Mouse (Mus musculus): ENCODE results near the gene Atcay. TPM values are rescaled to one million over a fixed set of nuclear protein-coding genes. Genes with fewer than 3 reads are reported as not detected.
A peak's percentile ranks its signal among the peaks of the same experiment; 100 is the strongest.

The Atcay gene
- total and polyA plus RNA-seq, 2 experiments from 2014 or later, result 91.4 to 200 TPM

DNA sequence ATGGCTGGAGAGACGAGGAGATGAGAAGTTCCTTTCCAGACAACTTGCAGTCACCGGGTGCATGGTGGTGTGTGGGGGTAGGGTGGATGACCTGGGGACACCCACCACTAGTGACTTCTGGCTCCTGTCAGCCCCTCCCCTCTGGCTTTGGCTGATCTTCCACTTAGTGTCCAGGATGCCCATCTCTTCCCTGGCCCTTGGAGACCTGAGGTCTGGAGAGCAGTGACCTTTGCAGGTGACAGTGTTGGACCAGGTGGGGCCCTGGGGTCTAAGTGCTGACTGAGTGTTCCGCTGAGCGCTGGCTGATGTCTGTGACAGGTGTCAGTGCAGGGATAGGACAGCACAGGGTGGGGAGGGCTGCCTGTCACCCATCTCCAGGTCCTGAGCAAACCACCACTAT lies 35.3 kb downstream of the Atcay start:
- Histone ChIP-seq H3K36me3 (ENCODE audit: insufficient read depth, low read length) (peaks cover 9% of the 10 kb centered on the region), H3K27me3 (ENCODE audit: insufficient read depth, low read length) (peaks cover 17% of the 10 kb centered on the region), H3K4me2 (ENCODE audit: low read depth, low read length, poor library complexity, severe bottlenecking) (no peak overlapping the region), H3K9me3 (ENCODE audit: low read length) (no peaks in the 10 kb centered on the region), H3K9ac (replicated peaks; ENCODE audit: low read length, poor library complexity, severe bottlenecking) (no peak overlapping the region), H3K4me1 (ENCODE audit: insufficient read depth, low read length) (peaks cover 4% of the 10 kb centered on the region), H3K4me3 (ENCODE audit: low read depth, low read length) (no peak overlapping the region), H3K27ac (ENCODE audit: low read depth, low read length) (no peak overlapping the region)
- no peak for TF ChIP-seq CTCF (IDR thresholded peaks at IDR 0.05)
- ATAC-seq (ENCODE audit: low FRiP score), result no peak
- no peak for DNase-seq (ENCODE audit: low spot score)
- WGBS, result 69% methylated on average over 4 of the region's 4 CpGs

DNA sequence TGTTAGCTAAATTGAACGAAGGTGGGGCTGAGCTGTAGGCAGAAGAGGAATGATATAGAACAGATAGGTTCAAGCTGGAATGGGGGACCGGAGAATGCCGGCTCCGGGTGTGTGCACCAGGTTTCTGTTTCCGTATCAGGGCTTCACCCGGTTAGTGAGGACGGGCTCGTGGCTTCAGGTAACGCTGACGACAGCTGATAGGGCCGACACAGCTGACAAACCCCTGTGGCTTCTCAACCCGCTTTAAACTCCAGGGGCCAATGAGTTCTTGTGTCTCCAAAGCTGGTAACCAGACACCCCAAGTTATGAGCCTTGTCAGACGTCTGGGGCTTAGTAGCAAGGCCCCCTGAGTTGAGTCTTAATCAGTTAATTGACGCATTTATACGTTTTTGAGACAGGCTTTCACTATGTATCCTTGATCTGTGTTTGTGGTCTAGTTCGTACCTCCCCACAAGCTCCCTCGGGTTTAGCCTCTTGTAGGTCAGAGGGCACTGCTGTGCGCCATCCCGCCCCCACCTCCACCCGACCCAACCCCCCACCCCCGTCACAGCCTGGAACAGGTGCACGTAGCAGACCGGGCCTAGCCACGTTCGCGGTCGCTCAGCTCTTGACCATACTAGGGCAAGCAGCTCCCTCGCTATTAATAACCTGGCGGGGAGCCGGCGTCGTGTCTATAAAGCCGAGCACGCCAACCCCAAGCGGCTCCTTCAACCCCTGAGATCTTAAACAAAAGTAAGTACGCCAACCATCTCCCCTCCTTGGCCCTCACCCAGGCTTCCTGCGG lies 36.5 kb downstream of the Atcay start:
- DNase-seq (ENCODE audit: low spot score) (no peak), ATAC-seq (ENCODE audit: low FRiP score) (no peak)
- H3K9ac ChIP-seq (replicated peaks; ENCODE audit: low read length, poor library complexity, severe bottlenecking), result no peak overlapping the region; the same call in 1 of the 2 replicates
- no peak for TF ChIP-seq CTCF (IDR thresholded peaks at IDR 0.05)
- H3K9me3 ChIP-seq (ENCODE audit: low read length), result no peaks in the 10 kb centered on the region
- peaks cover 17% of the 10 kb centered on the region for H3K27me3 ChIP-seq (ENCODE audit: insufficient read depth, low read length)
- H3K4me3 ChIP-seq (ENCODE audit: low read depth, low read length), result no peak overlapping the region
- 15% methylated on average over 37 of the region's 37 CpGs for WGBS
- H3K27ac ChIP-seq (ENCODE audit: low read depth, low read length), result no peak overlapping the region
- peaks cover 11% of the 10 kb centered on the region for H3K36me3 ChIP-seq (ENCODE audit: insufficient read depth, low read length)
- 0 out of 2 replicates have a peak overlapping the region, but pooled peaks have one; percentile 18 for H3K4me2 ChIP-seq (ENCODE audit: low read depth, low read length, poor library complexity, severe bottlenecking)
- H3K4me1 ChIP-seq (ENCODE audit: insufficient read depth, low read length), result peaks cover 4% of the 10 kb centered on the region

DNA sequence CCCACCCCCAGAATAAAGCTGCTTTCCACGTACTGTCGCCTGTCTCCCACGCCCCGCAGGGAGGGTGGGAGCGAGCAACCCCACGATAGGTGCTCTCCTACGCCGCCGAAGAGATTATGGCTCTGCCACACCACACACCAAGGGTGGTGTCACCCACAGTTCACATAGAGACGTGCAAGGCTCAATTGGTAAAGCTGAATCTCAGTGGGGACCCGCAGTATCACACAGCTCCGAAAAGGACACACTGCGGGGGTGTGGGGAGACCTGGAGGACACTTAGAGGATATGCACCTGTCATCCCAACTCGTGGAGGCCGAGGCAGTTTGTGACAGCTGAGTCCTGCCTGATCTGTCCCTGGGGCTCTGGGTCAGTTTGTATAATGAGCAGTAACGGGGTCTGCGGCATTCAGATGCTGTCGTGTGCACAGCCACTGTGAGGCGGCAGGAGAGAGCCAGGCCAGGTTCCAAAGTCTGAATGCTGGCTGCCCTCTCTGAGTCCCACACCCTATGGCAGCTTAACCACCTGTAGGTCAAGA lies 37.6 kb downstream of the Atcay start:
- Histone ChIP-seq H3K9ac (replicated peaks; ENCODE audit: low read length, poor library complexity, severe bottlenecking) (peak overlapping the region; percentile 45), H3K4me1 (ENCODE audit: insufficient read depth, low read length) (peaks cover 4% of the 10 kb centered on the region), H3K36me3 (ENCODE audit: insufficient read depth, low read length) (peaks cover 11% of the 10 kb centered on the region), H3K27me3 (ENCODE audit: insufficient read depth, low read length) (peaks cover 17% of the 10 kb centered on the region), H3K4me2 (ENCODE audit: low read depth, low read length, poor library complexity, severe bottlenecking) (peak overlapping the region; percentile 57), H3K9me3 (ENCODE audit: low read length) (no peaks in the 10 kb centered on the region), H3K27ac (ENCODE audit: low read depth, low read length) (peak overlapping the region; percentile 92), H3K4me3 (ENCODE audit: low read depth, low read length) (peak overlapping the region; percentile 46)
- no peak; the same call in 1 of the 2 replicates for TF ChIP-seq CTCF (IDR thresholded peaks at IDR 0.05)
- ATAC-seq (ENCODE audit: low FRiP score) (peak; percentile 57), DNase-seq (ENCODE audit: low spot score) (peak; percentile 54)
- 2% methylated on average over 19 of the region's 19 CpGs for WGBS

DNA sequence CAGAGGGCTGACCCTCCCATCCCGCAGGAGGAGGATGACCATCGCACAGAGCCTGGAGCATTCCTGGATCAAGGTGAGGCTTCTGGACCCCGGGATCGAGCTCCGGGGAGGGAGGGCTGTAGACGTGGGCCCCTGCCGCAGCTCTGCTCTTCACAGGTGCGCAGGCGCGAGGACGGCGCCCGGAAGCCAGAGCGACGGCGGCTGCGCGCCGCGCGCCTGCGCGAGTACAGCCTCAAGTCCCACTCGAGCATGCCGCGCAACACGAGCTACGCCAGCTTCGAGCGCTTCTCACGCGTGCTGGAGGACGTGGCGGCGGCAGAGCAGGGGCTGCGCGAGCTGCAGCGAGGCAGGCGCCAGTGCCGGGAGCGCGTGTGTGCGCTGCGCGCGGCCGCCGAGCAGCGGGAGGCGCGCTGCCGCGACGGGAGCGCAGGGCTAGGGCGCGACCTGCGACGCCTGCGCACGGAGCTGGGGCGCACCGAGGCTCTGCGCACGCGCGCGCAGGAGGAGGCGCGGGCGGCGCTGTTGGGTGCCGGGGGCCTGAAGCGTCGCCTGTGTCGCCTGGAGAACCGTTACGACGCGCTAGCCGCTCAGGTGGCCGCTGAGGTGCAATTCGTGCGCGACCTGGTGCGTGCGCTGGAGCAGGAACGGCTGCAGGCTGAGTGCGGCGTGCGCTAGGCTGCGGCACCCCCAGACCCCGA lies 38.2 kb downstream of the Atcay start:
- no peaks in the 10 kb centered on the region for H3K9me3 ChIP-seq (ENCODE audit: low read length)
- peak overlapping the region; percentile 92 for H3K27ac ChIP-seq (ENCODE audit: low read depth, low read length)
- WGBS, result 1% methylated on average over 58 of the region's 93 CpGs
- no peak for TF ChIP-seq CTCF (IDR thresholded peaks at IDR 0.05)
- peak overlapping the region; percentile 45 for H3K9ac ChIP-seq (replicated peaks; ENCODE audit: low read length, poor library complexity, severe bottlenecking)
- peaks cover 17% of the 10 kb centered on the region for H3K27me3 ChIP-seq (ENCODE audit: insufficient read depth, low read length)
- peak overlapping the region; percentile 57 for H3K4me2 ChIP-seq (ENCODE audit: low read depth, low read length, poor library complexity, severe bottlenecking)
- ATAC-seq (ENCODE audit: low FRiP score) (peak; percentile 88), DNase-seq (ENCODE audit: low spot score) (peak; percentile 92)
- H3K4me1 ChIP-seq (ENCODE audit: insufficient read depth, low read length), result peaks cover 4% of the 10 kb centered on the region
- H3K36me3 ChIP-seq (ENCODE audit: insufficient read depth, low read length), result peaks cover 12% of the 10 kb centered on the region
- peak overlapping the region; percentile 46 for H3K4me3 ChIP-seq (ENCODE audit: low read depth, low read length)

DNA sequence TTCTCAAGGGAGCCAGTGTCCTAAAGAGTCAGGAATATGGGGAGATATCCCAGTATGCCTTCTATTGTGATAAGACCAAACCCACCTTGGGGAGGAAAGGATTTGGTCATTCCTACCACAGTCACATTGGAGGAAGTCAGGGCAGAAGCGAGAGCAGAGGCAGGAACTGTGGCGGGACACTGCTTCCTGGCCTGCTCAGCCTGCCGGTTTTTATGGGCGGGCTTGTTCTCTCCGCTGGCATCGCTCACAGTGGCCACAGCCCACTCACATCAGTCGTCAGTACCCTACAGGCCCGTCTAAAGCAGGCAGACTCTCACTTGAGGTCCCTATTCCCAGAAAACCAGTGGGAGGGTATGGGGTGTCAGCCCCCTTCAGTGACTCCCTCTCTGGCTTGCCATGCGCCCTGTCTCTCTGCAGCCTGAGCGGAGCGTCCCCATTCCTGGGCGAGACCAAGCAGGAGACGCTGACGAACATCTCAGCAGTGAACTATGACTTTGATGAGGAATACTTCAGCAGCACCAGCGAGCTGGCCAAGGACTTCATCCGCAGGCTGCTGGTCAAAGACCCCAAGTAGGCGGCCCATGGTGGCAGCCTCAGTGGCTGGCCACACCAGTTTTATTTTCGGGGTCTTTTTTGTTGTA lies 39.2 kb downstream of the Atcay start:
- DNase-seq (ENCODE audit: low spot score) (no peak), ATAC-seq (ENCODE audit: low FRiP score) (no peak)
- Histone ChIP-seq H3K36me3 (ENCODE audit: insufficient read depth, low read length) (peaks cover 16% of the 10 kb centered on the region), H3K4me1 (ENCODE audit: insufficient read depth, low read length) (peaks cover 4% of the 10 kb centered on the region), H3K4me2 (ENCODE audit: low read depth, low read length, poor library complexity, severe bottlenecking) (peak overlapping the region; percentile 57; the same call in 1 of the 2 replicates), H3K27ac (ENCODE audit: low read depth, low read length) (peak overlapping the region; percentile 92), H3K9ac (replicated peaks; ENCODE audit: low read length, poor library complexity, severe bottlenecking) (no peak overlapping the region), H3K27me3 (ENCODE audit: insufficient read depth, low read length) (peaks cover 13% of the 10 kb centered on the region), H3K9me3 (ENCODE audit: low read length) (no peaks in the 10 kb centered on the region), H3K4me3 (ENCODE audit: low read depth, low read length) (no peak overlapping the region)
- no peak for TF ChIP-seq CTCF (IDR thresholded peaks at IDR 0.05)
- WGBS, result 85% methylated on average over 18 of the region's 18 CpGs
